ENCODE assay signal across 15 mouse cellular contexts in the genomic region with DNA sequence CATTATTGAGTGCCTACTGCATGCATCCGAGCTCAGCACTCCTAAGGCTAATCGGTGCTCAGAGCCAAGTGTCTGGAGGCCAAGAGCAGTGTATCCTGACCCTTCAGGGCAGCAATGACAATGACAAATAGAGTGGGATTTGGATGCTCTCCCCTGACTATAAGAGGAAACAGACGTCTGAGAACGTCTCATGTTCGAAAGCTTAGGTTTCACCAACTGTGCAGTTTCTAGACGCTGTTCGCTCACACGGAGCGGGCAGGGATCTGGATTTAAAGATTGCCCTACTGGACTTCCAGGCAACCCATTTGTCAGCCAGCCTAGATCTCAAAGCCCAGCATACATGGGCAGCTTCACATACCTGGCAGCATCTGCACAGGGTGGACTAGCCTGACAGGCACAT. TPM values are rescaled to one million over a fixed set of nuclear protein-coding genes. Genes with fewer than 3 reads are reported as not detected.
A peak's percentile ranks its signal among the peaks of the same experiment; 100 is the strongest.
DNase-seq lines count a peak whose midpoint lies in the region; ATAC-seq and TF ChIP-seq lines count a peak whose summit lies in the region.
"Had no signal": no experiment of that assay in that cellular context is flagged by ENCODE, and none has a peak within 500 bp of the region (broad histone marks: within the 10 kb centered on the region; RNA-seq: fewer than 3 reads in every experiment).

No protein-coding gene starts in this region.

- H3K27me3 ChIP-seq in heart, embryonic 16.5 days (ENCODE audit: control insufficient read depth, insufficient read depth, low read length): no peaks in the 10 kb centered on the region
- no peaks in the 10 kb centered on the region for H3K27me3 ChIP-seq in lung, embryonic 16.5 days (ENCODE audit: control insufficient read depth, insufficient read depth, low read depth, low read length)
- no peaks in the 10 kb centered on the region for H3K27me3 ChIP-seq in stomach, embryonic 15.5 days (replicated peaks)
- H3K27me3 ChIP-seq: CH12.LX; forebrain, embryonic 12.5 days; neural tube, embryonic 12.5 days; Patski had no signal

- H3K36me3 ChIP-seq in heart, embryonic 16.5 days (ENCODE audit: control insufficient read depth, insufficient read depth): no peaks in the 10 kb centered on the region
- H3K36me3 ChIP-seq in lung, embryonic 16.5 days (ENCODE audit: control insufficient read depth, insufficient read depth, low read length): no peaks in the 10 kb centered on the region
- H3K36me3 ChIP-seq in stomach, embryonic 15.5 days: no peaks in the 10 kb centered on the region
- H3K36me3 ChIP-seq: forebrain, embryonic 12.5 days; neural tube, embryonic 12.5 days had no signal

- no peak for ATAC-seq in heart, embryonic 16.5 days (replicated peaks; ENCODE audit: extremely low read depth, insufficient read depth, low FRiP score)
- ATAC-seq in lung, embryonic 16.5 days (ENCODE audit: low read depth): peak; percentile 52
- ATAC-seq in stomach, embryonic 15.5 days (ENCODE audit: insufficient read depth, low FRiP score, low read depth): no peak
- ATAC-seq: inflammation-experienced regulatory T-cells, adult 6 months; Patski had no signal

- DNase-seq in heart, adult 11 months: no peak
- no peak for DNase-seq in lung, adult 2 months
- DNase-seq in gastrocnemius, postnatal 14 days: peak; percentile 31
- no peak for DNase-seq in ovary, postnatal 10 days (ENCODE audit: low spot score)
- DNase-seq: cerebellum, adult 9-10 months; left cerebral cortex, postnatal 4 days; midbrain, embryonic 14.5 days had no signal

- H3K4me2 ChIP-seq in heart, embryonic 16.5 days (ENCODE audit: low read depth, low read length): no peak overlapping the region; the same call in 1 of the 2 replicates
- no peak overlapping the region for H3K4me2 ChIP-seq in lung, embryonic 16.5 days (ENCODE audit: low read depth, low read length)
- H3K4me2 ChIP-seq in stomach, embryonic 15.5 days: no peak overlapping the region
- H3K4me2 ChIP-seq: forebrain, embryonic 12.5 days; neural tube, embryonic 12.5 days had no signal

- peak overlapping the region; percentile 94 for H3K27ac ChIP-seq in heart, embryonic 16.5 days (ENCODE audit: low read length)
- peak overlapping the region; percentile 95 for H3K27ac ChIP-seq in lung, embryonic 16.5 days (ENCODE audit: low read length)
- peak overlapping the region; percentile 94 for H3K27ac ChIP-seq in stomach, embryonic 15.5 days
- H3K27ac ChIP-seq: forebrain, embryonic 12.5 days; neural tube, embryonic 12.5 days had no signal

- no peak overlapping the region for H3K4me3 ChIP-seq in heart, embryonic 16.5 days (ENCODE audit: low read length)
- H3K4me3 ChIP-seq in lung, embryonic 16.5 days (ENCODE audit: low read length): no peak overlapping the region
- no peak overlapping the region for H3K4me3 ChIP-seq in lung, adult 2 months (replicated peaks; ENCODE audit: extremely low read depth, low read depth, low read length)
- no peak overlapping the region for H3K4me3 ChIP-seq in stomach, embryonic 15.5 days (replicated peaks)
- H3K4me3 ChIP-seq: forebrain, embryonic 12.5 days; neural tube, embryonic 12.5 days had no signal

- H3K4me1 ChIP-seq in heart, embryonic 16.5 days (ENCODE audit: control insufficient read depth, insufficient read depth, low read length): peaks cover 46% of the 10 kb centered on the region
- peaks cover 37% of the 10 kb centered on the region for H3K4me1 ChIP-seq in lung, embryonic 16.5 days (replicated peaks; ENCODE audit: control insufficient read depth, insufficient read depth, low read length)
- peaks cover 11% of the 10 kb centered on the region; the same call in 1 of the 2 replicates for H3K4me1 ChIP-seq in lung, adult 2 months (ENCODE audit: control insufficient read depth, insufficient read depth, low read length)
- H3K4me1 ChIP-seq in stomach, embryonic 15.5 days: peaks cover 18% of the 10 kb centered on the region
- H3K4me1 ChIP-seq: neural tube, embryonic 12.5 days had no signal

- intact Hi-C loops in gastrocnemius, postnatal 14 days (cut with DNase I; ENCODE audit: low total_unique reads): no loop called here

- H3K9ac ChIP-seq in heart, embryonic 16.5 days (ENCODE audit: low read length): no peak overlapping the region
- peak overlapping the region; percentile 34; the same call in 1 of the 2 replicates for H3K9ac ChIP-seq in lung, embryonic 16.5 days (ENCODE audit: low read length)
- no peak overlapping the region for H3K9ac ChIP-seq in stomach, embryonic 15.5 days
- H3K9ac ChIP-seq: forebrain, embryonic 12.5 days; neural tube, embryonic 12.5 days had no signal

- TF ChIP-seq CTCF in lung, adult 2 months (IDR thresholded peaks at IDR 0.05; ENCODE audit: insufficient read depth, low read length): no peak

- H3K9me3 ChIP-seq in heart, embryonic 16.5 days (replicated peaks; ENCODE audit: control insufficient read depth, low read length): no peaks in the 10 kb centered on the region
- no peaks in the 10 kb centered on the region for H3K9me3 ChIP-seq in lung, embryonic 16.5 days (ENCODE audit: control insufficient read depth, low read length)
- no peaks in the 10 kb centered on the region for H3K9me3 ChIP-seq in stomach, embryonic 15.5 days
- H3K9me3 ChIP-seq: forebrain, embryonic 12.5 days; neural tube, embryonic 12.5 days had no signal

- 71% methylated on average over 9 of the region's 9 CpGs for WGBS in heart, embryonic 16.5 days
- 47% methylated on average over 9 of the region's 9 CpGs for WGBS in lung, embryonic 16.5 days
- WGBS in lung, adult 2 months: 68% methylated on average over 9 of the region's 9 CpGs
- 58% methylated on average over 9 of the region's 9 CpGs for WGBS in stomach, embryonic 15.5 days

- no peak for TF ChIP-seq POLR2A in lung, adult 2 months (IDR thresholded peaks at IDR 0.05; ENCODE audit: borderline replicate concordance, extremely low read depth, low read depth, low read length)

RNA-seq across cellular contexts. Expression of gene Ppp1r3c, which starts 49.4 kb away (rescaled TPM):
- polyA plus RNA-seq in heart, embryonic 16.5 days (2015; fragmentation: Nextera tagmentation; extraction: Ambion mirVana): 105 and 117 TPM in 2 replicates
- polyA plus RNA-seq in lung, embryonic 16.5 days (2015; fragmentation: Nextera tagmentation; extraction: Ambion mirVana): 97.2 and 105 TPM in 2 replicates
- 5.4 and 9.8 TPM in 2 replicates for polyA plus RNA-seq in lung, adult 2 months (2012; rRNA removed)
- total RNA-seq in gastrocnemius, postnatal 14 days (2021): 100 to 1,000 TPM; 125 to 230 TPM
- polyA plus RNA-seq in stomach, embryonic 15.5 days (2015; fragmentation: Nextera tagmentation; extraction: Ambion mirVana): 20.8 and 22.0 TPM in 2 replicates
- total RNA-seq: CH12.LX had no signal
- polyA plus RNA-seq: inflammation-experienced regulatory T-cells, adult 6 months had no signal
